Mouse (Mus musculus): Measurements from ENCODE around the gene C1galt1.

Gene C1galt1

DNA sequence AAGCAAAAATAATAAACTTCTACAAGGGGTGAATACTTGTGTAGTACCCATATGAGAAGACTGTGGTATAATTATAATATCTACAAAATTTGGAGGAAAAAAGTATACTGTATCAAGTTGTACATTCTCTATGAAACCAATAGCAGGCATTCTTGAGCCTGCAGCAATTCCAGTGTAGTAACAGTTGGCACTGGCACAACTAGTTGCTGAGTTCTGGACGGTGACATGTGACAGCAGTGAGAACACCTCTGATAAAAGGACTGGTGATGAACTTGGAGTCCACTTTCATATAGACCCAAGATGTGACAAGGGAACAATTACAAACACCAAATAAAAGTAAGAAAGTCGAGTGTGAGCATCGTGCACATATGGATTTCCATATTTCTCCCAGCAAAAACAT, 14.5 kb downstream of the C1galt1 start:
- no peak for DNase-seq (ENCODE audit: low spot score)

DNA sequence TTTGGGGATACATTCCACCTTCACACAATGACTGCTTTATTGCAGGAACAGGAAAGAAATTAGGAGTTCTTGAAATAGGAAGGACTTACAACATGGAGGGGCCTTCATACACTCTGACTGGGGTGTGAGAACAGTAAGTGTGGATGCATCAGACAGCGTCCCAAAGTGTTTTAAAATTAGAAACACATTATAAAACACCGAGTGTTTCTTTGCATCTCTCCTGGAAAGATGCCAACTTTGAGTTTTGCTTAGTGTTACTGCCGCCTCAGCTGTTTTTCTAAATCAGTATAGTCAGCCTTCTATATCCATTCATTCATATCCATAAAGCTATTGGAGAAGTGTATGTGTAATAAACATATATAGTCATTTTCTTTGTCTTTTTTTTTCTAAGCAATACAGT, 16.4 kb downstream of the C1galt1 start:
- DNase-seq (ENCODE audit: low spot score), result no peak

GRCm38 (mm10) chr6:7863354-7863753, 18.7 kb downstream of the C1galt1 start:
- no peak for DNase-seq (ENCODE audit: low spot score)

- DNase-seq (ENCODE audit: low spot score), result no peak
Observed at GRCm38 (mm10) chr6:7876836-7877235, 32.2 kb downstream of the C1galt1 start.

- no peak for DNase-seq (ENCODE audit: low spot score)
Observed at GRCm38 (mm10) chr6:7881595-7882128, 37.0 kb downstream of the C1galt1 start.

GRCm38 (mm10) chr6:7882520-7882919, 37.9 kb downstream of the C1galt1 start:
- DNase-seq (ENCODE audit: low spot score), result no peak

- no peak for DNase-seq (ENCODE audit: low spot score)
Observed at GRCm38 (mm10) chr6:7885994-7886684, 41.5 kb downstream of the C1galt1 start.

DNA sequence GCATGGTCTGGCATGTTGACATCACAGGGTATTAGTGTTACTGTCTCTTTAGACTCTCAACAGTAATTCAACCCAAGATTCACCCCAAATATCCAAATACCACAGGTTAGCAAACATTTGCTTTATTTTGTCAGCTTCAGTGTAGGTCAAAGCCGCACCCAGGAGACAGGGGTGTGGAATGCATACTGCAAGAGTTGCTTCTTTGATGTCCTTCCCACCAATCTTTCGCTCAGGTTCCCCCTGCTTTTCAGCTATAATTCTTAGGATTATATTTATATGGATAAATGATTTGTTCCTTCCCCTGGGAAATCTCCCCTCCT, 42.0 kb downstream of the C1galt1 start:
- DNase-seq (ENCODE audit: low spot score), result no peak

DNA sequence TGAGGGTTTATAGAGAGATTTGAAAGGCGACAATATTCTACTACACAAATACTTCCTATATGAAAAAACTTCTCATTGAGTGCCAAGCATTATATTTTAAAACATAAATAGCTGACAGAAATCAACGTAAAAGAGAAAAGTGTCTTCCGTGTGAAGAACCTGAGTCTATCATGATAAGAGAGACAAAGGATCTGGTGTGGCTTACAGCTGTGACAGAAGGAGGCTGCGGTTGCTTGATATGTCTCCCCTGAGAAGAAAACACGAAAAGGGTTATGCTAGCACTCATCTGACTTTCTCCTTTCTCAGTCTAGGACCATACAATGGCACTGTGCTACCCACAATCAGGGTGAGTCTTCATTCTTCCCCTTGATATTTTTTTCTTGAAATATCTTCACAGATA, 51.7 kb downstream of the C1galt1 start:
- DNase-seq (ENCODE audit: low spot score), result no peak

DNA sequence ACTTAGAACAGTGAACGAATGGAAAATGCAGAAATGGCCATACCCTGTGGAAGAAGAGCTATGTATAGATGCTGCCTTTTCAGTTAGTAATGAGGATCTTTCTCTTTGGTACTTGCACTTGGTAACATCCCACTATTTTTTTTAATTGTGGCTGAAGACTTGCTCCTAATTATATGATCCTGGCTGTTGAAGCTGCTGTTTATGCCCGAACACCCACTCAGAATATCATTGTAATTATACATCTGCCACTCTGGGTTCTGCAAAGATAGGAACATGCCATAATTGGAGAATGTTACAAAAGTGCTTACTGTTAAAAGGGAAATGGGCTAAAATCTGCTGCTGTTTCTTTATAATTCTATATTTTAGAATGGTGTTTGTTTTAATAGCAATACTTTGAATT, 67.4 kb downstream of the C1galt1 start:
- no peak for DNase-seq (ENCODE audit: low spot score)

Data from urinary bladder, postnatal 10 days (tissue).